Mouse (Mus musculus) ES-E14 (cell line): Measurements from ENCODE around the gene Fgf18.

Experiments used
- CHD2 ChIP-seq: IDR thresholded peaks from 2 replicates; pipeline ENCODE4 v1.6.1; 2014; ENCODE audit warnings: mild to moderate bottlenecking, low read depth, low read length, inconsistent platforms
- HCFC1 ChIP-seq: IDR thresholded peaks from 2 replicates; pipeline ENCODE4 v1.6.1; 2012; ENCODE audit warnings: low read length, inconsistent platforms, borderline replicate concordance; ENCODE audit not compliant: insufficient read depth
- MAFK ChIP-seq: IDR thresholded peaks from 2 replicates; pipeline ENCODE4 v1.6.1; 2014; ENCODE audit warnings: mild to moderate bottlenecking, low read depth, low read length, inconsistent platforms; ENCODE audit not compliant: insufficient read depth

DNA sequence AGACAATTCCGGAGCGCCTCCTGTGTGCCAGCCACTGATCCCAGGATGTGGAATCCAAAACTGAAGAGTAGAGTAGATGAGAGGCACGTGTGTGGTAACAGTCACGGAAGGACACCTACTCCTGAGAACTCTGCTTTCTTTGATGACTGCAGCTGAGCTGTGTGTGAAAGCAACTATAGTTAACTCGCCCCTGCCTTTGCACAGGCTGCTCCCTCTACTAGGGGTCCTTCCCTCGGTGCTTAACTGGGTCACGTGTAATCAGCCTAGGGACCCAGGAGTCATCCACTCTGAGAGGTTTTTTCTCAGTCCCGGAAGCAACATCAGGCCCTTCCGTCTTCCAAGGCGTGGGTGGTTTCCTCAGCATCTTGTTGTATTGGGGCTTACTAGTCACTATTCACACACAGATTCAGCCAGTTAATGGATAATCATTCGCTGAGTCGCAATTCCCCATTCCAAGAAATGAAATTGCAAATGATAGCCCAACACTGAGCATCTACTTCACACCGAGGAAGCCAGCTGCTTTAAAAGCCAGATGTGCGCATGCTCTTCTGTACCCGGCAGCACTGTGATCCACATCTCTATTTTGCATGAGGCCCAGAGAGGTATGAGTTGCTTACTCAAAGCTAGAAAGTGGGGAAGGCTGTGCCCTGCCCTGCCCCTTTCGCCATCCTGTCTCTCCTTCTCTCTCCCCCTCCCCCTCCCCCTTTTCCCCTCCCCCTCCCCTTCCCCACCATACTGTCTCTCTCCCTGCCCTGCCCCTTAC lies 67.0 kb downstream of the Fgf18 start:
- no peak for TF ChIP-seq HCFC1
- TF ChIP-seq MAFK: no peak
- TF ChIP-seq CHD2: no peak
